Mouse (Mus musculus): ENCODE measurements at regions not wholly inside any gene's neighbourhood (a gene's known extent, or its start where the extent isn't known, plus 50 kb on each side); places are given as distances from the start of the nearest gene placed in this dataset.

GRCm38 (mm10) chr10:12234141-12234540 lies 635.0 kb downstream of the Utrn start:
- DNase-seq = no peak

- no peak for DNase-seq
Observed at GRCm38 (mm10) chr10:12248853-12249252, 620.3 kb downstream of the Utrn start.

- DNase-seq = no peak
Observed at GRCm38 (mm10) chr10:12253274-12253673, 615.9 kb downstream of the Utrn start.

GRCm38 (mm10) chr10:12285679-12286078 lies 583.5 kb downstream of the Utrn start:
- no peak for DNase-seq

GRCm38 (mm10) chr10:12298887-12299286 lies 570.3 kb downstream of the Utrn start:
- no peak for DNase-seq

GRCm38 (mm10) chr10:12302396-12302795 lies 566.8 kb downstream of the Utrn start:
- DNase-seq = no peak

GRCm38 (mm10) chr10:12320311-12320710 lies 548.9 kb downstream of the Utrn start:
- DNase-seq = no peak

Measured in cerebellum, adult 11 months (tissue).